Comparison of ENCODE assay signal across 10 mouse cellular contexts in genomic region chr13:34136605-34137004, GRCm38 (mm10). TPM values are rescaled to one million over a fixed set of nuclear protein-coding genes. Genes with fewer than 3 reads are reported as not detected.
DNase-seq lines count a peak whose midpoint lies in the region; ATAC-seq and TF ChIP-seq lines count a peak whose summit lies in the region.
"Had no signal": no experiment of that assay in that cellular context is flagged by ENCODE, and none has a peak within 500 bp of the region (broad histone marks: within the 10 kb centered on the region; RNA-seq: fewer than 3 reads in every experiment).

No protein-coding gene starts in this region.

- no peak overlapping the region for H3K9ac ChIP-seq in hindbrain, embryonic 12.5 days
- no peak overlapping the region for H3K9ac ChIP-seq in limb, embryonic 14.5 days (ENCODE audit: low read depth, low read length, severe bottlenecking)

- 46% methylated on average over 7 of the region's 7 CpGs for WGBS in hindbrain, embryonic 12.5 days
- WGBS in limb, embryonic 14.5 days: 56% methylated on average over 7 of the region's 7 CpGs

- TF ChIP-seq POLR2A in limb, embryonic 14.5 days (IDR thresholded peaks at IDR 0.05; ENCODE audit: borderline replicate concordance, extremely low read depth, insufficient read depth, insufficient read length): no peak

- H3K27me3 ChIP-seq in hindbrain, embryonic 12.5 days: no peaks in the 10 kb centered on the region
- H3K27me3 ChIP-seq in limb, embryonic 14.5 days (ENCODE audit: control insufficient read depth, insufficient read depth, low read length): no peaks in the 10 kb centered on the region

- no peak overlapping the region for H3K4me2 ChIP-seq in hindbrain, embryonic 12.5 days (replicated peaks)
- no peak overlapping the region for H3K4me2 ChIP-seq in limb, embryonic 14.5 days (replicated peaks; ENCODE audit: low read depth, low read length, severe bottlenecking)
- H3K4me2 ChIP-seq: liver, embryonic 11.5 days had no signal

- ATAC-seq in hindbrain, embryonic 12.5 days (ENCODE audit: low FRiP score): no peak
- ATAC-seq in limb, embryonic 14.5 days (ENCODE audit: low FRiP score, low read depth): peak; percentile 63; the same call in 1 of the 2 replicates
- ATAC-seq in megakaryocyte progenitor cell, adult 5-6 weeks (replicated peaks; ENCODE audit: poor library complexity): no peak

- H3K36me3 ChIP-seq in hindbrain, embryonic 12.5 days: no peaks in the 10 kb centered on the region
- no peaks in the 10 kb centered on the region for H3K36me3 ChIP-seq in limb, embryonic 14.5 days (ENCODE audit: control insufficient read depth, insufficient read depth, low read length)

- peaks cover 35% of the 10 kb centered on the region for H3K4me1 ChIP-seq in hindbrain, embryonic 12.5 days
- peaks cover 25% of the 10 kb centered on the region for H3K4me1 ChIP-seq in limb, embryonic 14.5 days (ENCODE audit: control insufficient read depth, insufficient read depth, low read length)

- H3K9me3 ChIP-seq in hindbrain, embryonic 12.5 days (replicated peaks): no peaks in the 10 kb centered on the region
- no peaks in the 10 kb centered on the region for H3K9me3 ChIP-seq in limb, embryonic 14.5 days (ENCODE audit: control insufficient read depth, low read length)

- peak; percentile 10 for DNase-seq in thymus, postnatal 4 days
- DNase-seq in thymus, adult 18-20 months: no peak
- DNase-seq in limb, embryonic 14.5 days (ENCODE audit: low spot score): no peak
- DNase-seq in lung, adult 18-20 months: no peak
- no peak for DNase-seq in adrenal gland, postnatal 25 days
- no peak for DNase-seq in ovary, postnatal 36 days (ENCODE audit: low spot score)

- H3K27ac ChIP-seq in hindbrain, embryonic 12.5 days: peak overlapping the region; percentile 76
- no peak overlapping the region for H3K27ac ChIP-seq in limb, embryonic 14.5 days (replicated peaks; ENCODE audit: low read depth, low read length)
- H3K27ac ChIP-seq: heart, adult 2 months had no signal

- no peak overlapping the region for H3K4me3 ChIP-seq in hindbrain, embryonic 12.5 days
- H3K4me3 ChIP-seq in limb, embryonic 14.5 days (replicated peaks; ENCODE audit: low read length): no peak overlapping the region
- H3K4me3 ChIP-seq: heart, adult 2 months had no signal

RNA-seq across cellular contexts. Expression of gene Tubb2b, which starts 6.3 kb away (rescaled TPM):
- polyA plus RNA-seq in hindbrain, embryonic 12.5 days (2016; fragmentation: Nextera tagmentation; extraction: Ambion mirVana): 363 and 373 TPM in 2 replicates
- 376 and 378 TPM in 2 replicates for polyA plus RNA-seq in limb, embryonic 14.5 days (2012; rRNA removed)
- 28.5 TPM in 2 replicates for polyA plus RNA-seq in limb, embryonic 14.5 days (2014; fragmentation: Nextera tagmentation; extraction: Ambion mirVana)
- total RNA-seq in megakaryocyte progenitor cell, adult 5-6 weeks (2015): not detected in 2 replicates
- total RNA-seq in megakaryocyte progenitor cell, adult 5-6 weeks (2017): not detected in 2 replicates
- 0.71 and 0.76 TPM in 2 replicates for total RNA-seq in adrenal gland, postnatal 25 days (2021)

RNA-seq across cellular contexts. Expression of gene Psmg4, which starts 26.2 kb away (rescaled TPM):
- polyA plus RNA-seq in hindbrain, embryonic 12.5 days (2016; fragmentation: Nextera tagmentation; extraction: Ambion mirVana): 80.5 and 93.8 TPM in 2 replicates
- polyA plus RNA-seq in limb, embryonic 14.5 days (2012; rRNA removed): 133 and 153 TPM in 2 replicates
- polyA plus RNA-seq in limb, embryonic 14.5 days (2014; fragmentation: Nextera tagmentation; extraction: Ambion mirVana): 75.5 and 83.8 TPM in 2 replicates
- total RNA-seq in megakaryocyte progenitor cell, adult 5-6 weeks (2015): 73.3 and 75.8 TPM in 2 replicates
- total RNA-seq in megakaryocyte progenitor cell, adult 5-6 weeks (2017): 200 and 229 TPM in 2 replicates
- 29.7 and 29.9 TPM in 2 replicates for total RNA-seq in adrenal gland, postnatal 25 days (2021)

RNA-seq across cellular contexts. Expression of gene Tubb2a, which starts 58.8 kb away (rescaled TPM):
- 785 and 845 TPM in 2 replicates for polyA plus RNA-seq in hindbrain, embryonic 12.5 days (2016; fragmentation: Nextera tagmentation; extraction: Ambion mirVana)
- polyA plus RNA-seq in limb, embryonic 14.5 days (2012; rRNA removed): 328 and 445 TPM in 2 replicates
- 150 and 170 TPM in 2 replicates for polyA plus RNA-seq in limb, embryonic 14.5 days (2014; fragmentation: Nextera tagmentation; extraction: Ambion mirVana)
- total RNA-seq in megakaryocyte progenitor cell, adult 5-6 weeks (2015): 2.3 and 2.5 TPM in 2 replicates
- 6.9 and 7.9 TPM in 2 replicates for total RNA-seq in megakaryocyte progenitor cell, adult 5-6 weeks (2017)
- total RNA-seq in adrenal gland, postnatal 25 days (2021): 17.8 and 23.2 TPM in 2 replicates
